Mouse (Mus musculus): ENCODE results near the gene Nsd2.
A peak's percentile ranks its signal among the peaks of the same experiment; 100 is the strongest.
"Not testable (repeated sequence)": the region's sequence is repeated elsewhere in the genome, so short reads cannot be mapped to it uniquely, and the experiment has no call there.

Nsd2 gene

DNA sequence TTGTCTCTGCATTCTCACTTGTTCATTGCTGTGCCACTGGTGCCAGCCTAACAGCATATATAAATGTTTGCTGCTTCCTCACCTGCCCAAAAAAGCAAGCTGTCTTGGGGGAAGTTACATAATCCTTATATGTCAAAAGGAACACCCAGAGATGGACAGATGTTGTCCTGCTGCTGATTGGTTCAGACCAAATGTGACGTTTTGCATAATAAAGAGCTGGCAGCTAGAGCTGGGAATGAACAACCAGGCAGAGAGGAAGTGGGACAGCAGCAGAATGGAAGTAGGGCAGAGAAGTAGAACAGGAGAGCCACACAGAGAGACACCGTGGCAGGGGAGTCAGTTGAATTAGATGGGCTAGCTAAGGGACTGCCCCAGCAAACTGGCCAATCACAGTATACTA is 111.9 kb downstream of the Nsd2 start:
- DNase-seq (ENCODE audit: extremely low spot score) = no peak

DNA sequence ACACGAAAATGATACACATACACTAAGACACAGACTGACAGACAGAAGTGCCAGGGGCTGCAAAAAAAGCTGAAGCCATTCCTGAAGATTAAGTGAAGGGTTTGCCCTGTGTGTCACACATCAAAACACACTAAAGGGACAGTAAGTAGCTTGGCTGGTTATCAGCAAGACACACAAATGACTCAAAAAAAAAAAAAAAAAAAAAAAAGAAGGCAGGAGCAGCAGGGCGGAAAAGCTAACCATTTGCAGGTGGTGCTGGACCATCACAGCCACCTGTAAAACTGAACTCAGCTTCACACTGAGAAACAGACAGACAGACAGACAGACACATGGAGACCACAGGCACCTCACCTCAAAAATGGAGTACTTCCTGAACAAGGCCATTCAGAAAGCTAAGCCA is 113.6 kb downstream of the Nsd2 start:
- DNase-seq (ENCODE audit: extremely low spot score) = no peak

DNA sequence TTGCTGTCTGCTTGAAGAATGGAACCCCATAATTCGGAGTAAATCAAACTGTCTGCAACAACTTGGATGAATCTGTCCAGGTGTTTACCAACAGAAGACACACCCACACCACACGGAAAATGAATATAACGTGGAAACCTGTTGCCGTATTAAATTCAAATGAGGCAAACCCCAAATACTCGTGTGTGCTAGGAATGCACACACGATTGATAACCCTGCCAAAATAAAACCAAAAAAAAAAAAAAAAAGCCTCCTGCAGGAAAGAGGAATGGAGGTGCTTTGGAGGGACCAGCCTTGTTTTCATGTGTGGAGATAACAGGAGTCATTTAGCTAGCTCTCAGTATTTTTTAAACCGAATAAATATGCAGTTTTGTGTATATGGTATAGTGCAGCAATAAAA is 114.4 kb downstream of the Nsd2 start:
- DNase-seq (ENCODE audit: extremely low spot score) = no peak

DNA sequence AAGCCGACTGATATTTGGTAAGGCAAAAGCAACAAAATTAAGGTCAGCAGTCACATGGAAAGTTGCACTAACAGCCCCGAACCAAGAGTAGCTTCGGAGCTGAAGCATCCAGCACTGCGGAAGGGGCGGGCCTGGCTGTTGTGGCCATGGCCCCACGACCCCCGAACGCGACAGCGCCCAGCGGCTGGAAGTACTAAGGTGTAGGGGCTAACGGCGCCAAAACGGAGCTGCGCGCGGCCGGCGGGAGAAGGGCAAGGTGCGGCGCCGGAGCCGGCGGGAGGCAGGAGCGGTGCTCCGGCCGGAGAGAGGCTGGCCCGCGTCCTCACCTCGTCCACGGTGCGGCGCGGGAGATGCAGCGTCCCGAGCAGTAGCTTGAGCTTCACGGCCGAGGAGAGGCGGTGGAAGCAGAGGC is 115.2 kb downstream of the Nsd2 start:
- no peak for DNase-seq (ENCODE audit: extremely low spot score)

DNA sequence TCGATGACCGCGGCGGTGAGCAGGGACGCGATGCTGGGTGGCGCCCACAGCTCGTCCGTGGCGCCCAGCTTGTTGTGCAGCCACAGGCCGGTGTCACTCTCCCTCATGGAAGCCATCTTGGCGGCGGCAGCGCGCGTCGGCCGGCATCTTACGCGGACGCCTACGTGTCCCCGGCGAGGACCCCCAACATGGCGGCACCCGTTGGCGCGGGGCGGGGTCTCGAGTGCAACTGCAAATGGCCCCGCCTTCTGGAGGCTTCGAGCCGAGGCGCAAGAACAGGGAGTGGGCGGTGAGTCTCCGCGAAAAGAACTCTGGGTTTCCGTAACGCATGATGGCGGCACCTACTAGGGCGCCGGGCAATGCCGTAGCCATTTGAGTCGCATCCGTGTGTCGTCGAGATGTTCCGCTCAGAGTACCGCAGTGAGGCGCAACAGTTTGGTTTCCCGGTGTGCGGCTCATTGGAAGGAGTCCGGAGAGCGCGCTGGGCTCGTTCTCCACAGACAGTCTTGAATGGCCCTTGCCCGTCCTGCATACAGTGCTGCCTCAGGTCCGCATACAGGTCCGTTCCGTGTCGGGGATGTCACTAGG is 115.7 kb downstream of the Nsd2 start, which contains the start of gene Nelfa:
Gene Nelfa, minus strand, starts transcription at position 294 of the 588 bp plus-strand sequence.
- peak; percentile 97 for DNase-seq (ENCODE audit: extremely low spot score)

DNA sequence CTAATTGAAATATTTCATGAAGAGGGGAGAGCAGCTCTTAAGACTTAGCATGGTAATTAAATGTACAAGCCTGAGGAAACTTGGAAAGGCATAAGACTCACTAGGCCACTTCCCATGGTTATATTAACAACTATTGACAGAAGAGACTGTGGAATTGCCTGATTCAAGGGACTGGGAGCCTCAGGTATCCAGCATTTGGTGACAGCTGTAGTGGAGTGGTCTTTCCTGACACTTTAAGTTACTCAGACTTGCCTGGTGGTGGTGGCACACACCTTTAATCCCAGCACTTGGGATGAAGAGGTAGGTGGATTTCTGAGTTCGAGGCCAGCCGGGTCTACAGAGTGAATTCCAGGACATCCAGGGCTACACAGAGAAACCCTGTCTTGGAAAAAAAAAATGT is 116.7 kb downstream of the Nsd2 start:
- DNase-seq (ENCODE audit: extremely low spot score) = no peak

GRCm38 (mm10) chr5:33938448-33938847 is 117.9 kb downstream of the Nsd2 start:
- no peak for DNase-seq (ENCODE audit: extremely low spot score)

- DNase-seq (ENCODE audit: extremely low spot score) = not testable (repeated sequence)
Measured at GRCm38 (mm10) chr5:33947035-33947434, 126.5 kb downstream of the Nsd2 start.

All from embryo, embryonic 9.5 days (tissue).